Mouse (Mus musculus) cortical plate, adult 2 months (tissue): ENCODE data around the gene Anks1. TPM values are rescaled to one million over a fixed set of nuclear protein-coding genes. Genes with fewer than 3 reads are reported as not detected.

Experiments
- H3K27ac ChIP-seq: fragments of 200-500 bp; 2 replicates; pipeline ENCODE4 v1.5.1; 2012; ENCODE audit warnings: low read length, control low read depth, inconsistent platforms; ENCODE audit not compliant: insufficient read depth
- H3K4me1 ChIP-seq: fragments of 200-500 bp; 2 replicates; pipeline ENCODE4 v1.6.1; 2011; ENCODE audit warnings: low read length; ENCODE audit not compliant: control insufficient read depth, insufficient read depth
- H3K4me3 ChIP-seq: fragments of 200-500 bp; 2 replicates; pipeline ENCODE4 v1.5.1; 2011; ENCODE audit warnings: mild to moderate bottlenecking, low read length, control low read depth; ENCODE audit not compliant: insufficient read depth
- CTCF ChIP-seq: fragments of 200-500 bp; IDR thresholded peaks from 2 replicates; pipeline ENCODE4 v1.5.1; 2011; ENCODE audit warnings: mild to moderate bottlenecking, control low read depth, low read length; ENCODE audit not compliant: insufficient read depth; ENCODE audit errors: extremely low read depth
- POLR2A ChIP-seq: fragments of 200-500 bp; IDR thresholded peaks from 2 replicates; pipeline ENCODE4 v1.6.1; 2011; ENCODE audit warnings: mild to moderate bottlenecking, low read length, control low read depth; ENCODE audit not compliant: insufficient read depth; ENCODE audit errors: extremely low read depth
- polyA plus RNA-seq: library from polyadenylated mRNA; depleted of rRNA; stranded (reverse); fragments of >200 nt; gene quantifications from 2 replicates; pipeline ENCODE4 v1.2.3, GENCODE M21; 2012

Anks1 gene
- polyA plus RNA-seq, 1 experiment = 39.8 TPM

- peaks cover 12% of the 10 kb centered on the region for H3K4me1 ChIP-seq
- no peak for TF ChIP-seq POLR2A
- TF ChIP-seq CTCF = no peak
- H3K27ac ChIP-seq = no peak overlapping the region
- no peak overlapping the region for H3K4me3 ChIP-seq
Measured at GRCm38 (mm10) chr17:28021911-28022310, 112.8 kb downstream of the Anks1 start.

- H3K4me3 ChIP-seq = no peak overlapping the region
- peaks cover 12% of the 10 kb centered on the region for H3K4me1 ChIP-seq
- H3K27ac ChIP-seq = no peak overlapping the region
- no peak for TF ChIP-seq POLR2A
Measured at GRCm38 (mm10) chr17:28022854-28023655, 113.9 kb downstream of the Anks1 start.

- Histone ChIP-seq H3K4me3 (no peak overlapping the region), H3K27ac (no peak overlapping the region), H3K4me1 (peaks cover 13% of the 10 kb centered on the region)
- no peak for TF ChIP-seq POLR2A
Measured at GRCm38 (mm10) chr17:28025541-28025961, 116.4 kb downstream of the Anks1 start.

- H3K27ac ChIP-seq = no peak overlapping the region
Measured at GRCm38 (mm10) chr17:28026111-28026872, 117.2 kb downstream of the Anks1 start.

GRCm38 (mm10) chr17:28027197-28027596, 118.1 kb downstream of the Anks1 start:
- no peak overlapping the region for H3K4me3 ChIP-seq
- TF ChIP-seq POLR2A (no peak), CTCF (no peak)
- peaks cover 20% of the 10 kb centered on the region for H3K4me1 ChIP-seq
- H3K27ac ChIP-seq = no peak overlapping the region

More at GRCm38 (mm10) chr17:28026111-28026872, 117.2 kb downstream of the Anks1 start:
- TF ChIP-seq POLR2A (no peak), CTCF (no peak)
- Histone ChIP-seq H3K4me1 (peaks cover 18% of the 10 kb centered on the region), H3K4me3 (no peak overlapping the region)

- H3K4me1 ChIP-seq = peaks cover 24% of the 10 kb centered on the region
- H3K27ac ChIP-seq = no peak overlapping the region
- TF ChIP-seq CTCF = no peak
- TF ChIP-seq POLR2A = no peak
- no peak overlapping the region for H3K4me3 ChIP-seq
Measured at GRCm38 (mm10) chr17:28028236-28028635, 119.1 kb downstream of the Anks1 start.

- Histone ChIP-seq H3K4me1 (peaks cover 26% of the 10 kb centered on the region), H3K27ac (0 out of 2 replicates have a peak overlapping the region, but pooled peaks have one; percentile 12), H3K4me3 (no peak overlapping the region)
- TF ChIP-seq CTCF = no peak
- no peak for TF ChIP-seq POLR2A
Measured at GRCm38 (mm10) chr17:28029308-28029707, 120.2 kb downstream of the Anks1 start.

GRCm38 (mm10) chr17:28030446-28030845, 121.3 kb downstream of the Anks1 start:
- no peak overlapping the region for H3K4me3 ChIP-seq
- TF ChIP-seq POLR2A = peak; percentile 50; the same call in 1 of the 2 replicates
- no peak for TF ChIP-seq CTCF
- H3K4me1 ChIP-seq = peaks cover 26% of the 10 kb centered on the region
- peak overlapping the region; percentile 43 for H3K27ac ChIP-seq

- Histone ChIP-seq H3K4me3 (no peak overlapping the region), H3K27ac (peak overlapping the region; percentile 83), H3K4me1 (peaks cover 22% of the 10 kb centered on the region)
- TF ChIP-seq POLR2A = no peak
- no peak for TF ChIP-seq CTCF
Measured at GRCm38 (mm10) chr17:28031281-28031941, 122.3 kb downstream of the Anks1 start.
